Mouse (Mus musculus): ENCODE measurements around the gene Rabep2.

- TF ChIP-seq CTCF (IDR thresholded peaks at IDR 0.05; ENCODE audit: low read depth, low read length) (no peak), POLR2A (IDR thresholded peaks at IDR 0.05; ENCODE audit: borderline replicate concordance, low read depth, low read length) (no peak)
Measured at GRCm38 (mm10) chr7:126471853-126472252, 43.3 kb downstream of the Rabep2 start.
